In genomic region chr3:23374341-23374740, GRCm38 (mm10) we compare ENCODE assay signal across 17 mouse cellular contexts.
DNase-seq lines count a peak whose midpoint lies in the region; ATAC-seq lines count a peak whose summit lies in the region.
"Had no signal": no experiment of that assay in that cellular context is flagged by ENCODE, and none has a peak within 500 bp of the region (broad histone marks: within the 10 kb centered on the region; RNA-seq: fewer than 3 reads in every experiment).

No protein-coding gene starts in this region.

- no peak for DNase-seq in cerebellum, postnatal 4 days (ENCODE audit: low spot score in 2 of 2)
- peak; percentile 32 for DNase-seq in brain, adult 2 months (ENCODE audit: low read depth, low spot score)
- DNase-seq in cerebellum, adult 9-10 months: peak; percentile 7
- DNase-seq in cerebellum, postnatal 25 days: peak; percentile 54 to 70
- no peak for DNase-seq in lung, postnatal 10 days
- no peak for DNase-seq in testis, postnatal 10 days (ENCODE audit: low spot score)
- DNase-seq: adrenal gland, postnatal 10 days; B cell, adult 2 months; gastrocnemius, postnatal 14 days; heart, adult 11 months; heart, postnatal 10 days; heart, postnatal 4 days; kidney, adult 18-20 months had no signal

- 0 out of 2 replicates have a peak, but pooled peaks have one; percentile 40 for ATAC-seq in cerebellum, adult (ENCODE audit: insufficient number of reproducible peaks, low FRiP score, low TSS enrichment)
- ATAC-seq: CD4-positive, CD25-positive, alpha-beta regulatory T cell, adult 4 months; forebrain, embryonic 16.5 days; intestine, embryonic 15.5 days had no signal

Comparison
In these comparisons a context has a peak if more than half of its experiments do, and no peak if none do; other contexts are left out.
1. DNase-seq: peak in brain, adult 2 months (single experiment), cerebellum, adult 9-10 months (single experiment) and cerebellum, postnatal 25 days (2 of 2); none in cerebellum, postnatal 4 days (0 of 2), lung, postnatal 10 days (single experiment) and testis, postnatal 10 days (single experiment).